Mouse (Mus musculus) lung, adult 2 months (tissue): ENCODE results near the gene Rras2.

ENCODE experiments used
- CTCF ChIP-seq: fragments of 200-500 bp; IDR thresholded peaks from 2 replicates; pipeline ENCODE4 v1.5.1; 2011; ENCODE audit warnings: mild to moderate bottlenecking, low read length, control low read depth; ENCODE audit not compliant: insufficient read depth
- POLR2A ChIP-seq: fragments of 200-500 bp; IDR thresholded peaks from 2 replicates; pipeline ENCODE4 v1.6.1; 2011; ENCODE audit warnings: low read depth, mild to moderate bottlenecking, control low read depth, low read length, borderline replicate concordance; ENCODE audit errors: extremely low read depth

GRCm38 (mm10) chr7:114028828-114029227 lies 88.8 kb downstream of the Rras2 start:
- TF ChIP-seq POLR2A (no peak), CTCF (no peak)
